Mouse (Mus musculus): Measurements from ENCODE around the gene Crim1.

The Crim1 gene

GRCm38 (mm10) chr17:78325761-78326332 is 125.8 kb downstream of the Crim1 start:
- in situ Hi-C loops (cut with MboI, MseI) = no loop called here

DNA sequence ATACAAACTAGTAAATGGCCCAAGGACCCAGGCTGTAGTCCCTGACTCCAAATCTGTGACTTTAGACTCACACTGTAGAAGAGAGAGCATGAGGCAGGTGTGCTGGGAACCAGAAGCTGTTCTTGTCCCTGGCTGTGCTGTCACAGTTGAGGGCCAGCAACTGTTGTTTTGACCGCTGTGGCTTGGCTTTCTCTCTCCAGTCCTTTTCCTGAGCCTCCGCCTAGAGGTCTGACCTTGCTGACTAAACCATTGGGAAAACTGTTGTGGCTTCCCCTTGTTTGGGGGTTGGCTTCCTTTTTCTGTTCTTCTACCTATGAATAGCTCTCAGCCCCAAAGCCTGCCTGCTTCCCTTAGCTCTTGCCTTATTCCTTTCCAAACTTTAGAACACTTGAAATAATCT is 126.3 kb downstream of the Crim1 start:
- in situ Hi-C loops (cut with MboI, MseI) = no loop called here

GRCm38 (mm10) chr17:78327187-78327586 is 127.1 kb downstream of the Crim1 start:
- in situ Hi-C loops (cut with MboI, MseI) = no loop called here

- in situ Hi-C loops (cut with MboI, MseI) = no loop called here
Observed at GRCm38 (mm10) chr17:78328287-78328686, 128.2 kb downstream of the Crim1 start.

GRCm38 (mm10) chr17:78331438-78331837 is 131.4 kb downstream of the Crim1 start:
- in situ Hi-C loops (cut with MboI, MseI) = no loop called here

GRCm38 (mm10) chr17:78333275-78333674 is 133.2 kb downstream of the Crim1 start:
- in situ Hi-C loops (cut with MboI, MseI) = no loop called here

- in situ Hi-C loops (cut with MboI, MseI) = no loop called here
Observed at GRCm38 (mm10) chr17:78335250-78335649, 135.2 kb downstream of the Crim1 start.

GRCm38 (mm10) chr17:78343688-78344087 is 143.6 kb downstream of the Crim1 start:
- in situ Hi-C loops (cut with MboI, MseI) = no loop called here

GRCm38 (mm10) chr17:78347111-78347801 is 147.2 kb downstream of the Crim1 start:
- in situ Hi-C loops (cut with MboI, MseI) = no loop called here

DNA sequence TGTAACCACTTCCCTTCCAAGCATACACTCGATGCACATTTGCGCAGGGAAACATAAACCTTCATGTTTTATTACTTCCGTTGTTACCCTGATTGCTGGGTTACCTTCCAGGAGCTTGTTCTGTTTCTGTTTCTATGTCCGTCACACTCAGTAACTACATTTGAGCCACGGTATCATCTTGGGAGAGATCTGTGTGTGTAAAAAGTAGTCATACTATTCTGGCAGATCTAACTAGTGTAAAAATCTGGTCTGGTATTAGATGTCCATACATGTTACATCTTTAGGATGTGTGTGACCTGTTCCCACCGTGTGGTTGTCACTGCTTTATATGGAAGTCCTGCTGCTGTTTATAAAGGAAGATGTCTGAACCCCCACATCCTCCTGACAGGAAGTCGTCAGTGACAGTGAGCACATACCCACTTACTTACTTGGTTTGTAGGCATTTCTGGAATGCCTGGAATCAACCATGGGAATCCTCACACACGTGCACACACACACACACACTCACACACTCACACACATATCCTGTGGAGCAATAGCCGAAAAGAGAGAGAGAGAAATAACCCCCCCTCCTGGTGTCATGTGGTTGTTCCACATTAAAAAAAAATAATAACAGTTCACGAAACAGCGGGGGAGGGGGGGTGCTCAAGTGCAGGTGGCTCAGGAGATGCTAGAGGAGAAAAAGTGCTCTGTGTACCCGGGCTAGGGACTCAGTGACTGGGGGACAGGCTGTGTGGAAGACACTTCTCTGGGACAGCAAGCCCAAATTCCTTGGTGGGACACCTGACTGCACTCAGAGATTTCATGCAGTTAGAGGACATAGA is 151.8 kb downstream of the Crim1 start:
- in situ Hi-C loops (cut with MboI, MseI) = no loop called here

DNA sequence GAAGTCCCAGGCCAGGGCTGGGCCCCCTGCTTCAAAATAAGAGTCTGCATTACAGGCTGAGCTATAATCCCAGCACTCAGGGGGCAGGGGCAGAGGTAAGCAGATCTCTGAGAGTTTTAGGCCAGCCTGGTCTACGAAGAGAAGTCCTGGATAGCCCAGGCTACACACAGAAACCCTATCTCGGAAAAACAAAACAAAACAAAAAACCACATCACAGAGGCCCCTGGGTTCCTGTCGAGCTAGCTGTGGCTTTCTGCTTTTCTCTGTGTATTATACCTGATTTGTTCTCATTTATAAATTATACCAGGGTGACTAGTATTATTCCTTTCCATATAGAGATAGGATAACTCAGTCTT is 152.4 kb downstream of the Crim1 start:
- in situ Hi-C loops (cut with MboI, MseI) = no loop called here

- in situ Hi-C loops (cut with MboI, MseI) = no loop called here
Observed at GRCm38 (mm10) chr17:78354411-78354810, 154.4 kb downstream of the Crim1 start.

DNA sequence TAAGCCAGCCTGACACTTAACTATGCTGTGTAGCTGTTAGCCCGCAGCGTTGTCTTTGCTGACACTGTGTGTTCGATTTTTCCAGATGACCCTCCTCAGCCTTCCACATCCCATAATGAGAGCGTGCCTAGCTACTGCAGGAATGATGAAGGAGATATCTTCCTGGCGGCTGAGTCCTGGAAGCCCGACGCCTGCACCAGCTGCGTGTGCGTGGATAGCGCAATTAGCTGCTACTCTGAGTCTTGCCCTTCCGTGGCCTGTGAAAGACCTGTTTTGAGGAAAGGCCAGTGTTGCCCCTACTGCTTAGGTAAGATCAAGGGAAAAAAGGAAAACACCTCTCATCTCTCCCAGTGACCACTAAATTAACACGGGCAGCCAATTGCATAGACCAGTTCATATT is 154.8 kb downstream of the Crim1 start:
- in situ Hi-C loops (cut with MboI, MseI) = no loop called here

DNA sequence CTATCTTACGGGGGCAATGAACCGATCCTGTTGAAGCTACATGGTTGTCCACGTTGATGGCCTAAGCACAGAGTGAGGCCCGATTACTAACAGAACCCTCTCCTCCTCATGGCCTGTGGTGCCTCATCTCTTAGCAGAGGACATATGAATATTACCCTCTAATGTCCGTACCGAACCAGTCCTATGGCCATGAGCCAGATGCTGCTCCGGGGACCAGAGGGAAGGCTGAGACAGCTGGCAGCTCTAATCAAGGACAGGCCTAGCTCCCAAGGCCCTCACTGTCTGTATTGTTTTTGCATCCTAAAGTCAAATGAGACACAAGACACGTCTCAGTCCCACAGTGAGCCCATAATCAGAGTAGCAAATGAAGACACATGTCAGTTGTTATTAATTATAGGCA is 155.6 kb downstream of the Crim1 start:
- in situ Hi-C loops (cut with MboI, MseI) = no loop called here

DNA sequence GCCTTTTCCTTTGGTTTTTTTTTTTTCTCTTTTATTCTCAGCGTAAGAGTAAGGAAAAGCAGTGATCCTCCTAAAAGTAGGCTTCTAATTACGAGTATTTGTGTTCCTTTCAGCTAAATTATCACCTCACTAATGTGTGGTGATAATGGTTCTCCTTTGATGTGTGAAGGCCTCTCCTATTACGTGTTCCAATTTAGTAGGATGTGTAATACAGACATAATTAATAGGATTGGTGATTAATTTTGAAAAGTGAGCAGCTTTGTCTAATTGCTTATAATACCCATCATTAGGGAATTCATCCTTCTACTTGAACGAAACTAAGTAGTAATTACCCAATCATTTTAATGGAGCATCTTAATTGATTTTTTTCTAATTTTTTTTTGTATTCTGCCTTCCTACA is 157.7 kb downstream of the Crim1 start:
- in situ Hi-C loops (cut with MboI, MseI) = no loop called here

- in situ Hi-C loops (cut with MboI, MseI) = no loop called here
Observed at GRCm38 (mm10) chr17:78358251-78358726, 158.2 kb downstream of the Crim1 start.

DNA sequence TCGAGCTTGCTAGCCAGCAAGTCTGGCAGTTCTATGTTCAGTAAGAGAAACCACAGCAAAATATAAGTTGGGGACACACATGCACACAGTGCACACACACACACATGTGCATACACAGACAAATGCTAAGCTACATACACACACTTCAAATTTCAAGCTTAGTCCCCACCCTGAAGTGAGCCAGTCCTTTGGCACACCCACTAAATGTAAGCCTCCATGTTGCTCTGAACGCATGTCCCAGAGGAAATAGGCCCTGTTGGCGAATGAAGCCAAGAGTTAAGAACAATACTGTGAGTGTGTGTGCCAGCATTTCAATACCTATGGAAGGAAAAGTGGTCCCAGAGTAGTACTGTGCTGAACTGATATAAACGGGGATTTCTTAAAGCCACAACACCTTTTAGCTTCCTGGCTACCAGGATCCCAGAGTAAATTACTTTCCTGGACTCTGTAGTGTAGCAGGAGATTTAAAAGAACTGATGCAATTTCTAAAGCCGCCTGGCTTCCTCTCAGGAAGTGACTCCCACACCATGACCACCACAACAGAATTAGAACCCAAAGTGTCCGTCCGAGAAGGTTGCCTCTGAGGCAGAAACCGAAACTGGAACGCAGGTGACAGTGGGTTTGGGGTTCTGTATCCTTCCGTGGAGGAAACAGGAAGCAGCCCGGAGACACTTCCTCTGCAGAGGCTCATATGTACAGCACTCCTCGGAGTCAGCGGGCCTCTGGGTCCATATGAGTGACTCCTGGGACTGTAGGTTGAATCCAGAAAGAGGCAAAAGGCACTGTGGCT is 162.1 kb downstream of the Crim1 start:
- in situ Hi-C loops (cut with MboI, MseI) = no loop called here

DNA sequence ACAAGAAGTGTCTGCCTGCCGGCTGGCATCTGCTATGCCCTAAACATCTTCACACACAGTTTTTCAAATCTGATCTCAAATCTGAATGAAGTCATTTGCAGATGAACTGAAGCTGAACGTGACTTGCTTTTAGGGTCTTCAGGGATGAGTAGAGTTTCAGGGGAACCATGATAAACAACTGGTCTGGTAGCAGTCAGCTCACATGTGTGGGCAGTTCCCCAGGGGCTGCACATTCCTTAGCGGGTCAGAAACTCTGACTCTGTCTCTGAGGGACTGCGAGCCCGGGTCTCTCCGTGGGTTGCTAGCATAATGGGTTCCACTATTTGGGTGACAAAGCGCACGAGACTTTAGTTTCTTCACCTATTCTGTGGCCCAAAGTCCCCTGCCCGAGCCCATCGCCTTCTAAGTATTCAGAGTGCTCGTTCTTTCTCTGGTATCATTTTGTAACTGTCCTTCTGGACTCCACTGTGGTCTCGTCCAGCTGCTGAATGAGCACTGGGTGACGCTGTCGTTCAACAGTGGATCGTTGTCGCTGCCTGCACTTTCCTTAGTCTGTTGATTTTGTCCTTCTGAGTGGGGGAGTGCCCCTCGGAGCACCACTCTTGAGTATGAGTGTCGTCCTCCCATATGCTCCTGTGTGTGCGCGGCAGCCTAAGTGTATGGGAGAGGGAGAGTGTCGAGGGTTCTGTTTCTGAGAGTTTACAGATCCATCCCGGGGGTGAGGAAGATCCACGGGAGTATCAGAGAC is 164.7 kb downstream of the Crim1 start:
- in situ Hi-C loops (cut with MboI, MseI) = no loop called here

GRCm38 (mm10) chr17:78366070-78366469 is 166.0 kb downstream of the Crim1 start:
- in situ Hi-C loops (cut with MboI, MseI) = no loop called here

DNA sequence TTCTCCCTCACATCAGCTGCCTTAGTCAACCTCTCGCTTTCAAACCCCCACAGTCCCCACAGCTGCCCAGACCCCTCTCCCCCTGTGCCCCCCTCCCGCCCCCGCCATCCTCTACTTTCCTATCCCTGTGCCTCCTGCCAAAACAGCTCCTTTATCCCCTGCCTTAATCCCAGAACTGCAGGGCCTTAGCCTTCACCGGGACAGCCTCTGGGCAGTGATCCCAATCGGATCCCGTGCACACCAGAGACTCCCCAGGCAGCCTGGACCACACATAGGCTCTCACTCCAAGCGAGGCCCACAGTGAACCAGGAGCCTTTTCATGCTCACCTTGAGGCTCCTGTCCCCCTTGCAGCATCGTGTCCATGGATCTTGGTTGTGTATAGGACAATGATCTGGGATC is 168.4 kb downstream of the Crim1 start:
- in situ Hi-C loops (cut with MboI, MseI) = no loop called here

- in situ Hi-C loops (cut with MboI, MseI) = no loop called here
Observed at GRCm38 (mm10) chr17:78370445-78370844, 170.4 kb downstream of the Crim1 start.
